Mouse (Mus musculus) adrenal gland, postnatal 10 days (tissue): ENCODE measurements around the gene Lct. TPM values are rescaled to one million over a fixed set of nuclear protein-coding genes. Genes with fewer than 3 reads are reported as not detected.
"Not testable (repeated sequence)": the region's sequence is repeated elsewhere in the genome, so short reads cannot be mapped to it uniquely, and the experiment has no call there.

Experiments
- DNase-seq: peaks from one replicate; pipeline ENCODE4 v3.0.0; 2021; ENCODE audit warnings: mixed read lengths
- total RNA-seq, 2 experiments: library from RNA; stranded (reverse); gene quantifications; 2 replicates each; pipeline ENCODE4 v1.2.3; 2021

The Lct gene
- total RNA-seq, 2 experiments from 2014 or later = 0.06 to 0.39 TPM

- no peak for DNase-seq
Observed at GRCm38 (mm10) chr1:128295296-128295695, 32.8 kb downstream of the Lct start.

DNA sequence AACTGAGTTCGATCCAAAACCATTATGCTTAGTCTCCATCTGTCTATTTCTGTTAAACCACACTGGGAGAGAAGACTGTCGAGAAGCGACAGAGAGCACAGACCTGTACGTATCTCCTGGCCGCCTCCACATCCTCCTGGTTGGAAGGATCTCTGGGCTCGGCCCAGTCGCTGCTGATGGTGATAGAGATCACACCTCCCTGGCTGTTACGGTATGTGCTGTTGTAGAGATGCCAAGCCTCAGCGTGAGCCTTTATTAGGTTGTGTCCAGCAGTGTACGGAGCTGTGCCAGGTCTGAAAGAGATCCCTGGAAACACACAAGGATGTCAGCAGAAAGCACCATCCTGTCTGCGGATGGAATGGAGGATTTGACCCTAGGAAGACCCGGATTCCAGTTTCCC, 34.6 kb downstream of the Lct start:
- DNase-seq = no peak

- no peak for DNase-seq
Observed at GRCm38 (mm10) chr1:128290295-128290694, 37.8 kb downstream of the Lct start.

DNA sequence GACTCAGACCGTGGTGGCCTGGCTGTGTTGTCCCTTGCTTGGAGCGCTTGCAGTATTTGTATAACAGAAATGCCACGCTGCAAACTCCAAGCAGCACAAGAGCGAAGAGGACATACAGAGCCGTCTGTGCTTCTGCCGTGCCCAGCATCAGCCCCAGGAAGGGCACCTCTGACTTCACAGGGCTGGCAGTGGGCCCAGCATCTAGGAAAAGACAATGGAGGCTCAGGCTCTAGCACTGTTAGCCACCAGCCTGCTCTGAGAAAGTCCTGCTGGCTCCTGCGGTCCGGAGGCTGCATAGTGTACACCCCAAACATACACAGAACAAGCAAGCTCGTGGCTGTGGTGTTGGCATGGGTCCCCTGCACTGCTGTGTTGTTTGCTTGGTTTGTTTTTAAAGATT, 43.0 kb downstream of the Lct start:
- DNase-seq = no peak

GRCm38 (mm10) chr1:128284157-128284690, 43.9 kb downstream of the Lct start:
- DNase-seq = no peak

GRCm38 (mm10) chr1:128282924-128283323, 45.2 kb downstream of the Lct start:
- no peak for DNase-seq

DNA sequence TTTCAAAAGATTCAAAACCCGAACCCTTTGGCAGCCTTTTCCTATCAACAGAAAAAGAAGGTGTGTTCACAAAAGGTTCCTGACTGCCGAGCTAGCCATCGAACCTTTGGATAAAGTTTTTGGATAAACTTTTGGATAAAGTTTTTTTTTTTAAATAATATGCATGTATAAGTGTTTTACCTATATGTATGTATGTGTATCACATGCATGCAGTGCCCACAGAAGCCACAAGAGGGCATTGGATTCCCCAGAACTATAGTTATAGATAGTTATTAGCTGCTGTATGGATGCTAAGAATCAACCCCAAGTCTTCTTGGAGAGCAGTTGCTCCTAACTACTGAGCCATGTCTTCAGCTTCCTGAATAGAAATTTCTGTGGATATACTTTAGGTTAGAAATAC, 46.4 kb downstream of the Lct start:
- DNase-seq = no peak

DNA sequence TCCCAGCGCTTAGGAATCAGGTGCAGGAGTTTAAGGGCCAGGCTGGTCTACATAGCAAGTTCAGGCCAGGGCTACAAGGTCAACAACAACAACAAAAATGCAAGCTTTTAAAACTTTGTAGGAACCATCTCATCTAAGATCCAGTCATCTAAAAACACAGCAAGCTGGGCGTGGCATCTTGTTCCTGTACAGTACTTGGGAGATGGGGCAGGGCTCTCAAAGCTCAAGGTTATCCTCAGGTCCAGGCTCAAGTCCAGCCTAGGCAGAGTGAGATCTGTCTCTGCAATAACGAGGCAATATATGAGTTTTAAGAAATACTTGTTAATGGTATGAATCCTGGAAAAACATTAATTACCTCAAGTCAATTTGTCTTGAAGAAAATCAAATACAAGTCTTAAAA, 49.6 kb downstream of the Lct start:
- DNase-seq = no peak

DNA sequence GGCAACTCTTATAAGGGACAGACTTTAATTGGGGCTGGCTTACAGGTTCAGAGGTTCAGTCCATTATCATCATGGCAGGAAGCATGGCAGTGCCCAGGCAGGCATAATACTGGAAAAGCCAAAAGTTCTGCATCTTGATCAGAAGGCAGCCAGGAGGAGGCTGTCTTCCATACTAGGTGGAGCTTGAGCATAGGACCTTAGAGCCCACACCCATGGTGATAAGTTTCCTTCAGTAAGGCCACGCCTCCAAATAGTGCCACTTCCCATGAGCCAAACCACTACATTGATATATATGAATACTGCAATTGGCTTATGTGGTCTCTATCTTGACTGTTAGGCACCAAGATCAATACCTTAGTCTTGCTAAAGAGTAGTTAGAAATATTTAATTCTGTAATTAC, 52.2 kb downstream of the Lct start:
- no peak for DNase-seq

GRCm38 (mm10) chr1:128270731-128271130, 57.4 kb downstream of the Lct start:
- no peak for DNase-seq

DNA sequence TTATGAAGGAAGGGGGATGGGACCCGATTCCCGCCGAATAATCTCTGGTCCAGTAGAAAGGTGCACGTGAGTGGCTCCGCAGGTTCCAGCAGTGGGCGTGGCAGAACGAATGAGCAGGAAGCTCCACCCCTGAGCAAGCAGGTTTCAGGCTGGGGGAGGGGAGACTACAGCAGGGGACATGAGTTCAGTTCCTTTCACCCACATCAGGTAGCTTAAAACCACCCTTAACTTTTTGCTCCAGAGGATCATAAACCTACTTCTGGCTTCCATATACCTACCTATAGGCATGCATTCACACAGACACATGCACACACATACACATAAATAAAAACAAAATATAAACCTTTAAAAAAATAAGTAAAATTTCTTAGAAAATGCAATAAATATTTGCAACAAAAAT, 61.1 kb downstream of the Lct start:
- not testable (repeated sequence) for DNase-seq

GRCm38 (mm10) chr1:128244727-128245355, 83.3 kb downstream of the Lct start:
- peak; percentile 58 for DNase-seq

- peak; percentile 96 for DNase-seq
Observed at GRCm38 (mm10) chr1:128243996-128244726, 84.0 kb downstream of the Lct start.

DNA sequence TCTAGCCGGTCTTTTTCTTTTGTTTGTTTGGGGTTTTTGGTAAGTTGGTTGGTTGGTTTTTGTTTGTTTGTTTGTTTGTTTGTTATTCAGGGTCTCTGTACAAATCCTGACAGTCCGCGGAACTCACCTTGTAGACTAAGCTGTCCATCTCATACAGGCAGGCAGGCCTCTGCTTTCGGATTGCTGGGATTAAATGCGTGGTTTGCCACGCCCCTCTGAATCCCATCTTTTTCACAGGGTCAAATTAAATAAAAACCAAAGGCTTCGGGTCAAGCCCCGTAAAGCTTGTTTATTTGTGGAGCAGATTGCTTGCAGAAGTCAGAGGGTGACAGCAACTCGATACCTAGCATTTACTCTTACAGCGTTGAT, 84.5 kb downstream of the Lct start, which contains the start of gene Ubxn4:
Ubxn4 (plus strand) TSS at position 338 of the 369 bp plus-strand sequence.
- DNase-seq = no peak

GRCm38 (mm10) chr1:128235181-128235580, 92.9 kb downstream of the Lct start:
- DNase-seq = no peak

Other genes with a start within 250 kb of the Lct start
- gene Zranb3, start 225.3 kb downstream of the Lct start, total RNA-seq = 1 to 10 TPM; 5.4 to 8.6 TPM
- 10 to 100 TPM; 61.2 to 79.4 TPM for gene R3hdm1, start 225.0 kb downstream of the Lct start, total RNA-seq
- 10 to 100 TPM; 53.5 to 57.1 TPM for gene Ubxn4, start 84.4 kb downstream of the Lct start, total RNA-seq
- 10 to 100 TPM; 50.0 to 66.8 TPM for gene Mcm6, start 31.3 kb upstream of the Lct start, total RNA-seq
- gene Dars, start 89.0 kb upstream of the Lct start, total RNA-seq = 10 to 100 TPM; 81.5 to 92.3 TPM